Mouse (Mus musculus): Measurements from ENCODE around the gene Prrx2.
A peak's percentile ranks its signal among the peaks of the same experiment; 100 is the strongest.

DNA sequence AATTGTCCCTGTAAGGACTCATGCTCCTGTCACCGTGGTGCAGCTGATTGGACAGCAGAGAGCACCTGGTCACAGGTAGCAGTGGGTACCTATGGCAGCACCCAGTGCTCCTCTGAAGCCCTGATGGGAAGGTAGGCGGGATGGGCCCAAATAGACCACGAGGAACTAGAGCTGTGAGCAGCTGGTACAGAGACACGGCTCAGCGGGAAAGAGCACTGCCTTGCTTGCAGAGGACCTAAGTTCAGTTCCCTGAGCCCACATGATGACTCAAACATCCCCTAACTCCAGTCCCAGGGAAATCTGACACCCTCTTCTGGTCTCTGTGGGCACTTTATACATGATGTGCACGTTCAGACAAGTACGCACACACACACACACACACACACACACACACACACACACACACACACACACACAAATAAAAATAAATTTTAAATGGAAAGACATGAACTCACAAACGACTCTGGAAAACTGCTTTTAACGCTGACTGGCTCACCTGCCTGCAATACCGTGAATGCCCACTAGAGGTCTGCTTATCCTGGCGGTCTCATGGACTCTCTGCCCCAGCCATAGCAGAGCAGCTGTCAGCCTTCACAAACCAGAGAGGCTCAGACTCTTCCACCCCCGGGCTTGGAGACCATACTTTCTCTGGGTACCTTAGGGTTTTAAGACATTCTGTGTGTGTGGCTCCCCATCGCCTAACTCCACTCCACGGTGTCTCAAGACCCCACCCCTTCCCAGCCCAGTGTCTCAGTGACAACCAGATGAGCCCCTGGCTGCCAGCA lies 93.3 kb downstream of the Prrx2 start:
- TF ChIP-seq CTCF (IDR thresholded peaks at IDR 0.05; ENCODE audit: extremely low read depth, insufficient read depth, insufficient read length, insufficient replicate concordance) (peak; percentile 81; the same call in 1 of the 2 replicates), POLR2A (IDR thresholded peaks at IDR 0.05; ENCODE audit: low read depth, low read length) (no peak)

Measured in spleen, adult 2 months (tissue).